Comparison of ENCODE assay signal across 11 mouse cellular contexts in the genomic region with DNA sequence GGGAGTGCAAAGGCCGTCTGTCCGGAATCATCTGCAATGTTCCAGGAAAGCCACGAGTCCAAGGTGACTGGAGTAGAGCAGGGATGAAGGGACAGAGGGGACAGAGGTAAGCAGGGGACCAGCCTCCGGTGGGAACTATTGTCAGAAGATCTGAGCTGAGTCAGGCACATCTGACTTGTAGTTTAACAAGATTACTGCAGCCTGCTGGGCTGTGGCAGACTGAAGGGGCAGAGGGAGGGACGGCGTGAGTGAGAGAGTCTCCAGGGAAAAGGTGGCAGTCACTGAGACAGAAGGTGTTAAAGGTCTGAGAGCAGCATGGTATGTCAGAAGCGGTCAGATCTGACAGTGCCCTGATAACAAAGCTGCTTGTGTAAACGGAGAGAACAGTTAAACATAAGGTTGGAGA. TPM values are rescaled to one million over a fixed set of nuclear protein-coding genes. Genes with fewer than 3 reads are reported as not detected.
DNase-seq lines count a peak whose midpoint lies in the region; ATAC-seq and TF ChIP-seq lines count a peak whose summit lies in the region.
"Had no signal": no experiment of that assay in that cellular context is flagged by ENCODE, and none has a peak within 500 bp of the region (broad histone marks: within the 10 kb centered on the region; RNA-seq: fewer than 3 reads in every experiment).

No protein-coding gene starts in this region.

- 20% methylated on average over 8 of the region's 8 CpGs for WGBS in stomach, embryonic 14.5 days
- WGBS in stomach, postnatal 0 days: 27% methylated on average over 8 of the region's 8 CpGs
- WGBS in limb, embryonic 15.5 days: 17% methylated on average over 8 of the region's 8 CpGs
- WGBS in stomach, embryonic 16.5 days: 24% methylated on average over 8 of the region's 8 CpGs

- H3K4me3 ChIP-seq in stomach, embryonic 14.5 days (ENCODE audit: low read depth, low read length): no peak overlapping the region
- H3K4me3 ChIP-seq in stomach, postnatal 0 days (ENCODE audit: low read depth, low read length): no peak overlapping the region
- peak overlapping the region; percentile 5 for H3K4me3 ChIP-seq in limb, embryonic 15.5 days
- 0 out of 2 replicates have a peak overlapping the region, but pooled peaks have one; percentile 1 for H3K4me3 ChIP-seq in stomach, embryonic 16.5 days (replicated peaks; ENCODE audit: low read length)

- TF ChIP-seq CTCF in stomach, postnatal 0 days (IDR thresholded peaks at IDR 0.05; ENCODE audit: low read depth): no peak

- 0 out of 2 replicates have a peak overlapping the region, but pooled peaks have one; percentile 10 for H3K4me2 ChIP-seq in stomach, embryonic 14.5 days (replicated peaks; ENCODE audit: low read depth, low read length)
- no peak overlapping the region for H3K4me2 ChIP-seq in stomach, postnatal 0 days (replicated peaks; ENCODE audit: low read depth)
- H3K4me2 ChIP-seq in limb, embryonic 15.5 days: no peak overlapping the region
- no peak overlapping the region for H3K4me2 ChIP-seq in stomach, embryonic 16.5 days (ENCODE audit: low read depth, low read length)

- peaks cover 16% of the 10 kb centered on the region for H3K4me1 ChIP-seq in stomach, embryonic 14.5 days (ENCODE audit: control insufficient read depth, insufficient read depth, low read length)
- no peaks in the 10 kb centered on the region for H3K4me1 ChIP-seq in stomach, postnatal 0 days (replicated peaks; ENCODE audit: control insufficient read depth, insufficient read depth)
- H3K4me1 ChIP-seq in limb, embryonic 15.5 days: peaks cover 58% of the 10 kb centered on the region
- H3K4me1 ChIP-seq in stomach, embryonic 16.5 days (ENCODE audit: control insufficient read depth, insufficient read depth, low read length): peaks cover 27% of the 10 kb centered on the region

- no peak overlapping the region; the same call in 1 of the 2 replicates for H3K27ac ChIP-seq in stomach, embryonic 14.5 days (ENCODE audit: low read length)
- no peak overlapping the region for H3K27ac ChIP-seq in stomach, postnatal 0 days (replicated peaks)
- peak overlapping the region; percentile 67 for H3K27ac ChIP-seq in limb, embryonic 15.5 days
- no peak overlapping the region for H3K27ac ChIP-seq in stomach, embryonic 16.5 days (ENCODE audit: low read length)

- no peak overlapping the region for H3K9ac ChIP-seq in stomach, embryonic 14.5 days (replicated peaks; ENCODE audit: low read depth, low read length)
- H3K9ac ChIP-seq in stomach, postnatal 0 days (ENCODE audit: low read length): no peak overlapping the region
- H3K9ac ChIP-seq in limb, embryonic 15.5 days: no peak overlapping the region
- H3K9ac ChIP-seq in stomach, embryonic 16.5 days (ENCODE audit: low read length): no peak overlapping the region

- no peaks in the 10 kb centered on the region for H3K27me3 ChIP-seq in stomach, embryonic 14.5 days (ENCODE audit: control insufficient read depth, insufficient read depth, low read length)
- no peaks in the 10 kb centered on the region for H3K27me3 ChIP-seq in stomach, postnatal 0 days (ENCODE audit: control insufficient read depth, insufficient read depth, low read length)
- no peaks in the 10 kb centered on the region for H3K27me3 ChIP-seq in limb, embryonic 15.5 days
- no peaks in the 10 kb centered on the region for H3K27me3 ChIP-seq in stomach, embryonic 16.5 days (ENCODE audit: control insufficient read depth, insufficient read depth, low read length)

- H3K9me3 ChIP-seq in stomach, embryonic 14.5 days (ENCODE audit: control insufficient read depth, low read depth, low read length): no peaks in the 10 kb centered on the region
- H3K9me3 ChIP-seq in stomach, postnatal 0 days (ENCODE audit: control insufficient read depth, low read length): no peaks in the 10 kb centered on the region
- H3K9me3 ChIP-seq in limb, embryonic 15.5 days: no peaks in the 10 kb centered on the region
- no peaks in the 10 kb centered on the region for H3K9me3 ChIP-seq in stomach, embryonic 16.5 days (replicated peaks; ENCODE audit: control insufficient read depth, low read length)

- no peak for ATAC-seq in stomach, embryonic 14.5 days (ENCODE audit: insufficient number of reproducible peaks, insufficient read depth, low FRiP score, low read depth)
- no peak for ATAC-seq in stomach, postnatal 0 days (ENCODE audit: low FRiP score, low TSS enrichment)
- ATAC-seq in limb, embryonic 15.5 days (ENCODE audit: insufficient number of reproducible peaks, low FRiP score, low TSS enrichment, low read depth): no peak
- ATAC-seq in stomach, embryonic 16.5 days (ENCODE audit: insufficient read depth, low FRiP score): no peak; the same call in 1 of the 2 replicates
- ATAC-seq: CD4-positive, CD25-positive, alpha-beta regulatory T cell, adult 4 months; lung, postnatal 0 days had no signal

- no peaks in the 10 kb centered on the region for H3K36me3 ChIP-seq in stomach, embryonic 14.5 days (ENCODE audit: control insufficient read depth, insufficient read depth, low read length)
- H3K36me3 ChIP-seq in stomach, postnatal 0 days (ENCODE audit: control insufficient read depth, insufficient read depth, low read length): peaks cover 2% of the 10 kb centered on the region; the same call in 1 of the 2 replicates
- H3K36me3 ChIP-seq in limb, embryonic 15.5 days: no peaks in the 10 kb centered on the region
- H3K36me3 ChIP-seq in stomach, embryonic 16.5 days (ENCODE audit: control insufficient read depth, insufficient read depth, low read length): no peaks in the 10 kb centered on the region

- no peak for TF ChIP-seq EP300 in stomach, postnatal 0 days (optimal IDR thresholded peaks at IDR 0.05)

- peak; percentile 87 for DNase-seq in heart, adult 11 months
- no peak for DNase-seq in heart, adult 18-20 months
- no peak for DNase-seq in stomach, postnatal 0 days (ENCODE audit: low spot score)
- no peak for DNase-seq in urinary bladder, postnatal 4 days (ENCODE audit: low spot score in 2 of 2)
- DNase-seq in gastrocnemius, postnatal 10 days: no peak
- DNase-seq: adrenal gland, adult 2 months had no signal

RNA-seq across cellular contexts. Expression of gene Smad1, which starts 16.5 kb away (rescaled TPM):
- 10 to 100 TPM; 13.2 to 14.7 TPM for total RNA-seq in heart, adult 18-20 months (2021)
- polyA plus RNA-seq in stomach, embryonic 14.5 days (2014; fragmentation: Nextera tagmentation; extraction: Ambion mirVana): 50.5 and 54.8 TPM in 2 replicates
- polyA plus RNA-seq in stomach, postnatal 0 days (2015; fragmentation: Nextera tagmentation; extraction: Ambion mirVana): 25.9 and 31.5 TPM in 2 replicates
- 49.0 and 54.2 TPM in 2 replicates for polyA plus RNA-seq in limb, embryonic 15.5 days (2015; fragmentation: Nextera tagmentation; extraction: Ambion mirVana)
- polyA plus RNA-seq in stomach, embryonic 16.5 days (2015; fragmentation: Nextera tagmentation; extraction: Ambion mirVana): 33.0 and 37.4 TPM in 2 replicates
- 10 to 100 TPM; 34.2 to 38.3 TPM for total RNA-seq in gastrocnemius, postnatal 10 days (2021)

Comparison
In these comparisons a context has a peak if more than half of its experiments do, and no peak if none do; other contexts are left out.
1. H3K4me3 ChIP-seq: peak in limb, embryonic 15.5 days (single experiment) and stomach, embryonic 16.5 days (single experiment); none in stomach, embryonic 14.5 days (single experiment) and stomach, postnatal 0 days (single experiment).